Mouse (Mus musculus) MEL (cell line): Measurements from ENCODE around the gene Timeless. TPM values are rescaled to one million over a fixed set of nuclear protein-coding genes. Genes with fewer than 3 reads are reported as not detected.
A peak's percentile ranks its signal among the peaks of the same experiment; 100 is the strongest.

ENCODE experiments used
- DNase-seq: peaks from one replicate; pipeline ENCODE4 v3.0.0; 2011; ENCODE audit warnings: low read depth, low spot score
- H3K27ac ChIP-seq: 2 replicates; pipeline ENCODE4 v1.5.1; 2012; ENCODE audit warnings: low read depth, mild to moderate bottlenecking, control low read depth, low read length, moderate library complexity; ENCODE audit not compliant: control insufficient read depth
- H3K27me3 ChIP-seq, 2 experiments: fragments of 150-350 bp in 1 of 2; sonication (generic) in 1 of 2; 2 replicates each; pipeline ENCODE4 v1.6.1; 2012; ENCODE audit warnings: low read length in 2 of 2, mild to moderate bottlenecking in 2 of 2, improper control_type of control experiment in 1 of 2, moderate library complexity in 1 of 2; ENCODE audit not compliant: insufficient read depth in 2 of 2, control insufficient read depth in 1 of 2
- H3K36me3 ChIP-seq, 2 experiments: 2 replicates each; pipeline ENCODE4 v1.6.1; 2012 to 2014; ENCODE audit warnings: low read length in 2 of 2, improper control_type of control experiment in 1 of 2, inconsistent platforms in 1 of 2, mild to moderate bottlenecking in 1 of 2; ENCODE audit not compliant: insufficient read depth in 2 of 2, control insufficient read depth in 1 of 2
- H3K4me1 ChIP-seq, 2 experiments: fragments of 150-350 bp in 1 of 2; sonication (generic) in 1 of 2; 2 replicates each; pipeline ENCODE4 v1.6.1; 2012; ENCODE audit warnings: low read length in 2 of 2, improper control_type of control experiment in 1 of 2, mild to moderate bottlenecking in 1 of 2; ENCODE audit not compliant: insufficient read depth in 2 of 2, control insufficient read depth in 1 of 2
- H3K4me3 ChIP-seq, 2 experiments: fragments of 150-350 bp in 1 of 2; sonication (generic) in 1 of 2; 2 replicates each; pipeline ENCODE4 v1.5.1; 2012; ENCODE audit warnings: low read depth in 2 of 2, low read length in 2 of 2, mild to moderate bottlenecking in 2 of 2, moderate library complexity in 2 of 2, control low read depth in 1 of 2, improper control_type of control experiment in 1 of 2; ENCODE audit not compliant: control insufficient read depth in 1 of 2, insufficient read depth in 1 of 2
- H3K79me2 ChIP-seq: 2 replicates; pipeline ENCODE4 v1.6.1; 2012; ENCODE audit warnings: mild to moderate bottlenecking, low read length, moderate library complexity; ENCODE audit not compliant: control insufficient read depth, poor library complexity, insufficient read depth
- H3K9ac ChIP-seq: 2 replicates; pipeline ENCODE4 v1.6.1; 2012; ENCODE audit warnings: low read depth, mild to moderate bottlenecking, control low read depth, low read length, moderate library complexity; ENCODE audit not compliant: control insufficient read depth, poor library complexity, severe bottlenecking
- H3K9me3 ChIP-seq: fragments of 150-350 bp; sonication (generic); replicated peaks from 2 replicates; pipeline ENCODE4 v1.6.1; 2012; ENCODE audit warnings: mild to moderate bottlenecking, low read length, improper control_type of control experiment, moderate library complexity; ENCODE audit not compliant: insufficient read depth
- BHLHE40 ChIP-seq: IDR thresholded peaks from 2 replicates; pipeline ENCODE4 v1.6.1; 2012; ENCODE audit warnings: low read depth, mild to moderate bottlenecking, inconsistent platforms, low read length, improper control_type of control experiment, borderline replicate concordance
- CHD1 ChIP-seq: IDR thresholded peaks from 2 replicates; pipeline ENCODE4 v1.6.1; 2012; ENCODE audit warnings: low read depth, mild to moderate bottlenecking, inconsistent platforms, low read length, improper control_type of control experiment
- CHD2 ChIP-seq: IDR thresholded peaks from 2 replicates; pipeline ENCODE4 v1.6.1; 2011; ENCODE audit warnings: low read length, improper control_type of control experiment
- E2F4 ChIP-seq: IDR thresholded peaks from 2 replicates; pipeline ENCODE4 v1.6.1; 2011; ENCODE audit warnings: low read depth, low read length, improper control_type of control experiment, borderline replicate concordance
- ELF1 ChIP-seq: IDR thresholded peaks from 2 replicates; pipeline ENCODE4 v1.6.1; 2014; ENCODE audit warnings: low read depth, mild to moderate bottlenecking, inconsistent platforms, low read length, improper control_type of control experiment, moderate library complexity
- EP300 ChIP-seq, 2 experiments: IDR thresholded peaks; 2 replicates each; pipeline ENCODE4 v1.6.1; 2011; ENCODE audit warnings: improper control_type of control experiment in 2 of 2, low read length in 2 of 2, low read depth in 1 of 2, mild to moderate bottlenecking in 1 of 2
- ETS1 ChIP-seq: IDR thresholded peaks from 2 replicates; pipeline ENCODE4 v1.6.1; 2012; ENCODE audit warnings: low read depth, mild to moderate bottlenecking, inconsistent platforms, low read length, improper control_type of control experiment, moderate library complexity
- GATA1 ChIP-seq: IDR thresholded peaks from 2 replicates; pipeline ENCODE4 v1.6.1; 2011; ENCODE audit warnings: low read depth, low read length, improper control_type of control experiment
- KAT2A ChIP-seq: conservative IDR thresholded peaks from 2 replicates; pipeline ENCODE4 v1.6.1; 2012; ENCODE audit warnings: low read depth, low read length, improper control_type of control experiment, inconsistent platforms
- MAX ChIP-seq: IDR thresholded peaks from 2 replicates; pipeline ENCODE4 v1.6.1; 2011; ENCODE audit warnings: low read length, improper control_type of control experiment
- MXI1 ChIP-seq: IDR thresholded peaks from 2 replicates; pipeline ENCODE4 v1.6.1; 2011; ENCODE audit warnings: mild to moderate bottlenecking, low read depth, low read length, improper control_type of control experiment
- MYB ChIP-seq: IDR thresholded peaks from 2 replicates; pipeline ENCODE4 v1.6.1; 2011; ENCODE audit warnings: mild to moderate bottlenecking, low read depth, low read length, improper control_type of control experiment
- MYC ChIP-seq: IDR thresholded peaks from 2 replicates; pipeline ENCODE4 v1.6.1; 2011; ENCODE audit warnings: low read depth, mild to moderate bottlenecking, low read length, improper control_type of control experiment, moderate library complexity
- NRF1 ChIP-seq: IDR thresholded peaks from 2 replicates; pipeline ENCODE4 v1.6.1; 2014; ENCODE audit warnings: low read depth, mild to moderate bottlenecking, inconsistent platforms, low read length, improper control_type of control experiment, moderate library complexity; ENCODE audit not compliant: poor library complexity, insufficient read depth, severe bottlenecking
- POLR2A ChIP-seq, 2 experiments: IDR thresholded peaks; 2 replicates each; pipeline ENCODE4 v1.6.1; 2011 to 2012; ENCODE audit warnings: low read length in 2 of 2, mild to moderate bottlenecking in 2 of 2, control low read depth in 1 of 2, improper control_type of control experiment in 1 of 2, low read depth in 1 of 2, moderate library complexity in 1 of 2; ENCODE audit not compliant: control insufficient read depth in 1 of 2, insufficient read depth in 1 of 2, poor library complexity in 1 of 2
- POLR2AphosphoS2 ChIP-seq: IDR thresholded peaks from 2 replicates; pipeline ENCODE4 v1.6.1; 2011; ENCODE audit warnings: low read length, improper control_type of control experiment
- POLR2AphosphoS5 ChIP-seq: IDR thresholded peaks from 2 replicates; pipeline ENCODE4 v1.6.1; 2012; ENCODE audit warnings: low read depth, borderline replicate concordance, mild to moderate bottlenecking, inconsistent platforms, low read length, moderate library complexity, mixed read lengths
- RAD21 ChIP-seq: IDR thresholded peaks from 2 replicates; pipeline ENCODE4 v1.6.1; 2011; ENCODE audit warnings: mild to moderate bottlenecking, low read depth, low read length, improper control_type of control experiment
- RCOR1 ChIP-seq: IDR thresholded peaks from 2 replicates; pipeline ENCODE4 v1.6.1; 2012; ENCODE audit warnings: low read depth, mild to moderate bottlenecking, inconsistent platforms, low read length, improper control_type of control experiment
- SIN3A ChIP-seq: IDR thresholded peaks from 2 replicates; pipeline ENCODE4 v1.6.1; 2012; ENCODE audit warnings: low read length, improper control_type of control experiment, inconsistent platforms
- SMC3 ChIP-seq: IDR thresholded peaks from 2 replicates; pipeline ENCODE4 v1.6.1; 2011; ENCODE audit warnings: low read depth, low read length, improper control_type of control experiment
- TCF12 ChIP-seq: IDR thresholded peaks from 2 replicates; pipeline ENCODE4 v1.6.1; 2014; ENCODE audit warnings: low read depth, mild to moderate bottlenecking, inconsistent platforms, low read length, improper control_type of control experiment, moderate library complexity
- USF2 ChIP-seq, 2 experiments: IDR thresholded peaks; 2 replicates each; pipeline ENCODE4 v1.6.1; 2011 to 2012; ENCODE audit warnings: improper control_type of control experiment in 2 of 2, low read length in 2 of 2, borderline replicate concordance in 1 of 2, inconsistent platforms in 1 of 2, low read depth in 1 of 2, mild to moderate bottlenecking in 1 of 2; ENCODE audit not compliant: insufficient read depth in 1 of 2
- ZC3H11A ChIP-seq: IDR thresholded peaks from 2 replicates; pipeline ENCODE4 v1.6.1; 2012; ENCODE audit warnings: low read depth, mild to moderate bottlenecking, inconsistent platforms, low read length, improper control_type of control experiment
- ZNF384 ChIP-seq: IDR thresholded peaks from 2 replicates; pipeline ENCODE4 v1.6.1; 2012; ENCODE audit warnings: low read depth, mild to moderate bottlenecking, inconsistent platforms, low read length, improper control_type of control experiment
- polyA plus RNA-seq, 2 experiments: library from polyadenylated mRNA; stranded (reverse) in 1 of 2; unstranded in 1 of 2; fragments of >175 nt in 1 of 2; fragments of >200 nt in 1 of 2; gene quantifications; 2 replicates each; pipeline versions ENCODE4 v1.2.1 to v1.2.4; 2012; ENCODE audit warnings: low replicate concordance in 2 of 2, low read depth in 1 of 2; ENCODE audit not compliant: insufficient read length in 2 of 2, insufficient read depth in 1 of 2, missing spikeins in 1 of 2
- total RNA-seq: library from RNA; depleted of rRNA; stranded (reverse); fragments of 300-350 nt; gene quantifications from 2 replicates; pipeline ENCODE4 v1.2.3, GENCODE M21; 2012

Timeless gene
- total and polyA plus RNA-seq, 3 experiments = 49.3 to 627 (median 89.8) TPM

DNA sequence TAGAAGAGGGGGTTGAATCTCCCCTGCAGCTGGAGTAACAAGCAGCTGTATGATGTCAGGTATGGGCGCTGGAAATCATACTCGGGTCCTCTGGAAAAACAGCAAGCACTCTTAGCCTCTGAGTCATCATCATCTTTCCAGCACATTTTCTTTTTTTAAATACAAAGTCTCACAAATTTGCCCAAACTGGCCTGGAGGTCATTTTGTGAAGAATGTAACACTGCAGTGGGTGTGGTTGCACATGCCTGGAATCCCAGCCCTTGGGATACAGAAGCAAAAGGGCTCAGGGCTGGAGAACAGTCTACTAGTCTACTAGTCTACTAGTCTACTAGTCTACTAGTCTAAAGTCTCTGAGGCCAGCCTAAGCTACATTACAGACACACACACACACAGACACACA lies 47.6 kb upstream of the Timeless start:
- no peak overlapping the region for H3K27ac ChIP-seq
- H3K36me3 ChIP-seq = peaks cover 0 to 13% of the 10 kb centered on the region in 2 experiments; a peak in 2 of 4 replicates
- H3K4me1 ChIP-seq = peaks cover 0 to 14% of the 10 kb centered on the region in 2 experiments; a peak in 3 of 4 replicates
- no peaks in the 10 kb centered on the region for H3K79me2 ChIP-seq
- no peak overlapping the region for H3K4me3 ChIP-seq
- TF ChIP-seq SMC3 (no peak), MYB (no peak), NRF1 (no peak), SIN3A (no peak), E2F4 (no peak), POLR2AphosphoS5 (no peak), TCF12 (no peak), ETS1 (no peak), KAT2A (no peak), CHD1 (no peak), POLR2AphosphoS2 (no peak), EP300 (IDR thresholded peaks at IDR 0.05; ENCODE audit: low read depth in 1 of 2, low read length in 2 of 2) (no peak), USF2 (IDR thresholded peaks at IDR 0.05; ENCODE audit: borderline replicate concordance in 1 of 2, insufficient read depth in 1 of 2, low read depth in 1 of 2, low read length in 2 of 2) (no peak), POLR2A (IDR thresholded peaks at IDR 0.05; ENCODE audit: control insufficient read depth in 1 of 2, insufficient read depth in 1 of 2, low read depth in 1 of 2, low read length in 2 of 2, poor library complexity in 1 of 2) (no peak), ZC3H11A (no peak), RCOR1 (no peak), RAD21 (no peak), CHD2 (no peak)
- TF ChIP-seq, all 39 proteins: peak for 0
- Histone ChIP-seq H3K9me3 (no peaks in the 10 kb centered on the region), H3K9ac (no peak overlapping the region), H3K27me3 (no peaks in the 10 kb centered on the region)
- no peak for DNase-seq

DNA sequence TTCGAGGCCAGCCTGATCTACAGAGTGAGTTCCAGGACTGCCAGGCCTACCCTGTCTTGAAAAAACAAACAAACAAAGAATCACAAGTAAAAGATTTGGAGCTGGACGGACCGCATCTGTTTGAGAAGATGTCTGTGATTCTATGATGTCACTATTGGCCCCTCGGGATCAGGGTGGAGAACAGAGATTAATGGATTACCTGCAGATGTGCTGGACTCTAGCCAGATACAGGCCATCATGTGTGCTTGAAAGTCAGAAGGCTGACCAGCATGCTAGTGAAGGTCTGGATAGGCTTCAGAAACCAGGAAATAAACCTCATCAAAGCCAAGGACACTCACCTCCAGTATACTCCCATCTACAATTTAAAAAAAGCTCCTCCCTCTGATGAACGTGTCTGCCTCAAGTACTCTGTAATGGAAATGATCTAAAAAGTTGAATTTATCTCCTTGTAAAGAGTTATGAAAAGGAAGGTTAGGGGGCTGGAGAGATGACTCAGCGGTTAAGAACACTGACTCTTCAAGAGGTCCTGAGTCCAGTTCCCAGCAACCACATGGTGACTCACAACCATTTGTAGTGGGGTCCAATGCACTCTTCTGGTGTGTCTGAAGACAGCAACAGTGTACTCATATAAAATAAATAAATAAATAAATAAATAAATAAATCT lies 46.5 kb upstream of the Timeless start:
- TF ChIP-seq BHLHE40 = no peak
- TF ChIP-seq EP300 (IDR thresholded peaks at IDR 0.05; ENCODE audit: low read depth in 1 of 2, low read length in 2 of 2) = 0 out of 4 replicates have a peak, but pooled peaks of 1 of the 2 experiments have one; percentile 21
- TF ChIP-seq GATA1 = no peak
- no peak for TF ChIP-seq ETS1
- TF ChIP-seq RAD21 = no peak
- no peak for TF ChIP-seq ZNF384
- TF ChIP-seq CHD1 = no peak
- TF ChIP-seq ELF1 = no peak
- TF ChIP-seq E2F4 = no peak
- peak; percentile 20; the same call in 1 of the 2 replicates for TF ChIP-seq MYC
- TF ChIP-seq MAX = peak; percentile 33; the same call in 1 of the 2 replicates
- TF ChIP-seq MXI1 = 0 out of 2 replicates have a peak, but pooled peaks have one; percentile 20
- no peak for TF ChIP-seq MYB
- Histone ChIP-seq H3K4me1 (peaks cover 0 to 14% of the 10 kb centered on the region in 2 experiments; a peak in 3 of 4 replicates), H3K4me3 (no peak overlapping the region), H3K27ac (peak overlapping the region; percentile 35; the same call in 1 of the 2 replicates), H3K27me3 (no peaks in the 10 kb centered on the region), H3K9ac (no peak overlapping the region), H3K79me2 (no peaks in the 10 kb centered on the region), H3K9me3 (no peaks in the 10 kb centered on the region), H3K36me3 (peaks cover 0 to 13% of the 10 kb centered on the region in 2 experiments; a peak in 2 of 4 replicates)
- DNase-seq = peak; percentile 60
